Mouse (Mus musculus): ENCODE data around the gene Rassf1.
"Not testable (repeated sequence)": the region's sequence is repeated elsewhere in the genome, so short reads cannot be mapped to it uniquely, and the experiment has no call there.

Gene Rassf1

GRCm38 (mm10) chr9:107555701-107556100 lies 4.3 kb downstream of the Rassf1 start:
- DNase-seq (ENCODE audit: low read depth, low spot score) = no peak

GRCm38 (mm10) chr9:107556346-107556745 lies 5.0 kb downstream of the Rassf1 start:
- no peak for DNase-seq (ENCODE audit: low read depth, low spot score)

GRCm38 (mm10) chr9:107563029-107563581 lies 11.8 kb downstream of the Rassf1 start, which contains the start of gene Tusc2:
Tusc2 (plus strand) TSS chr9:107563255.
- DNase-seq (ENCODE audit: low read depth, low spot score) = peak; percentile 88

DNA sequence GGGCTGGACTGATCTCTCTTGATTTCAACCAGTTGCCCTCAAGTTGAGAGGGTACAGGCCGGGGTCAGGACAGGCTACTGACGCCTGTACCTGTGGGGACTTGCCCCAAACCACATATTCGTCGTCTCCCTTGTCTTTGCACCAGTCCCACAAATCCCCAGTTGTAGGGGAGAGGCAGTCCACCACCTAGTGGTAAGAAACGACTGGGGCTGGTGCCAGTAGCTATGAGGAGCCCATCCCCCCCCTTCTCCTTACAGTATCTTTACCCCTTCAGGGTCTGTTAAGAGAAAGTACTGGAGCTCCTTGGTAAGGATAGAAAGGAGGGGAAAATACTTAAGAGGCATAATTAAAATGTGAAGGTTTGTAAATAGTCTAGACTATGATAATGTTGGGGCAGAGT lies 14.2 kb downstream of the Rassf1 start:
- DNase-seq (ENCODE audit: low read depth, low spot score) = not testable (repeated sequence)

- no peak for DNase-seq (ENCODE audit: low read depth, low spot score)
Observed at GRCm38 (mm10) chr9:107566041-107566709, 14.8 kb downstream of the Rassf1 start.

- DNase-seq (ENCODE audit: low read depth, low spot score) = no peak
Observed at GRCm38 (mm10) chr9:107566855-107567254, 15.5 kb downstream of the Rassf1 start.

DNA sequence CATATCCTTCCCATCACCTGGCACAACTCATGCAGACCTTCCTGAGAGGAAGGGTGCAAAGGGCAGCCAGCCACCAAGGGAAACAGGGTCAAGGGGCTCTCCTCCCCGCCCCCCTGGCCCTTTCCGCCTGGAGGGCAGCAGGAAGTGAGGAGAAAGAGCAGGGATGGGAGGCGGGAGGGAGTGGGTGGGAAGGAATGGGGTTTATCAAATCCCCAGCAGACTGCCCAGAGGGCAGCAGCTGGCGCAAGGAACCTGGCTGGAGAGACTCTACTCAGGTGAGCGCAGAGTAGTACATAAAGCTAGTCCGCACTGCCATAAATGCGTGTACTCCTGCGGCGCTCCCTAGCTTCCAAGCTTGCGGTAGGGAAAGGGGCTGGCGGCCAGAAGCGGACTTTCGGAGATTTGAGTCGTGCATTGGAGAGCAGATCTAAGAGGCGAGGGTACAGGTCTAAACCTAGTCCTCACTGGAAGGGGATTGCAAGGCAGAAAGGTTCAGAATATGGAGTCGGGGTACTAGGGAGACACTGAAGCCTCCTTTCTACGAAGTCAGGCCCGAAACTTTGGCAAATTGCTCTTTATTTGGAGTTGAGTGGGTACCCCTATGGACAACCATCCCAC lies 16.5 kb downstream of the Rassf1 start, which contains the start of gene Hyal2:
Gene Hyal2, plus strand, starts transcription at position 244 of the 618 bp plus-strand sequence.
- no peak for DNase-seq (ENCODE audit: low read depth, low spot score)

- DNase-seq (ENCODE audit: low read depth, low spot score) = peak; percentile 84
Observed at GRCm38 (mm10) chr9:107568331-107569261, 17.2 kb downstream of the Rassf1 start.

- DNase-seq (ENCODE audit: low read depth, low spot score) = peak; percentile 51
Observed at GRCm38 (mm10) chr9:107569270-107569669, 17.9 kb downstream of the Rassf1 start.

- DNase-seq (ENCODE audit: low read depth, low spot score) = no peak
Observed at GRCm38 (mm10) chr9:107570016-107570415, 18.7 kb downstream of the Rassf1 start.

- no peak for DNase-seq (ENCODE audit: low read depth, low spot score)
Observed at GRCm38 (mm10) chr9:107570845-107571244, 19.5 kb downstream of the Rassf1 start.

DNA sequence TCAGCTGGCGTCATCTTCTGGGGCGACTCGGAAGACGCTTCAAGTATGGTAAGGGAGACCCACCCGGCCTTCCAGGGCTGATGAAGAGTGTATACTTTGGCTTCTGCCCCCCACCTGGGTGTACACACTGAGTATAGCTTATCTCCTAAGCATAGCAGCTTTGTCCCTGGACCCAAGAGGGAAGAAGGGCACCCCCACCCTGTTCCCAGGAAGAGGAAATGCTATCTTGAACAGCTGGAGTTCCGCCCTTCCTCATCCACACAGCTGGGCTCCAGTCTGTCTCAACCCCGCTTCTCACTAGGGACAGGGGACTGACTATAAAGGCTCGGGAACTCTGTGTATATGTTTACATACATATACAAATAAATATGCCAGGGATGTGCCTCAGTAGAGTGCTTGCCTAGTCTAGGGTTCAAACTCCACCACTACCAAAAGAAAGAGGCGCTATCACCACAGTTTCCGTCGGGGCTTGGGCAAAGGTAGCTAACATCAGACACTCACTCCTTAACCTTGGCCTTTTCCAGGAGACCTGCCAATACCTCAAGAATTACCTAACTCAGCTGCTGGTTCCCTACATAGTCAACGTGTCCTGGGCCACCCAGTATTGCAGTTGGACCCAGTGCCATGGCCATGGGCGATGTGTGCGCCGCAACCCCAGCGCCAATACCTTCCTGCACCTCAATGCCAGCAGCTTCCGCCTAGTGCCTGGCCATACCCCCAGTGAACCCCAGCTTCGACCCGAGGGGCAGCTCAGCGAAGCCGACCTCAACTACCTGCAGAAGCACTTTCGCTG lies 20.4 kb downstream of the Rassf1 start:
- no peak for DNase-seq (ENCODE audit: low read depth, low spot score)

- DNase-seq (ENCODE audit: low read depth, low spot score) = no peak
Observed at GRCm38 (mm10) chr9:107572327-107572662, 20.9 kb downstream of the Rassf1 start.

DNA sequence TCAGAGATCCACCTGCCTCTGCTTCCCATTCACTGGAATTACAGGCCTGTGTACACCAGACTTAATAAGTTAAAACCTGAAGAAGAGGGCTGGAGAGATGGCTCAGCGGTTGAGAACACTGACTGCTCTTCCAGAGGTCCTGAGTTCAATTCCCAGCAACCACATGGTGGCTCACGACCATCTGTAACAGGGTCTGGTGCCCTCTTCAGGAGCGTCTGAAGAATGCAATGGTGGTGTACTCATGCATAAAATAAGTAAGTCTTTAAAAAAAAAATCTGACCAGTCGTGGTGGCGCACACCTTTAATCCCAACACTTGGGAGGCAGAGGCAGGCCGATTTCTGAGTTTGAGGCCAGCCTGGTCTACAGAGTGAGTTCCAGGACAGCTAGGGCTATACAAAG lies 22.4 kb downstream of the Rassf1 start:
- DNase-seq (ENCODE audit: low read depth, low spot score) = not testable (repeated sequence)

DNA sequence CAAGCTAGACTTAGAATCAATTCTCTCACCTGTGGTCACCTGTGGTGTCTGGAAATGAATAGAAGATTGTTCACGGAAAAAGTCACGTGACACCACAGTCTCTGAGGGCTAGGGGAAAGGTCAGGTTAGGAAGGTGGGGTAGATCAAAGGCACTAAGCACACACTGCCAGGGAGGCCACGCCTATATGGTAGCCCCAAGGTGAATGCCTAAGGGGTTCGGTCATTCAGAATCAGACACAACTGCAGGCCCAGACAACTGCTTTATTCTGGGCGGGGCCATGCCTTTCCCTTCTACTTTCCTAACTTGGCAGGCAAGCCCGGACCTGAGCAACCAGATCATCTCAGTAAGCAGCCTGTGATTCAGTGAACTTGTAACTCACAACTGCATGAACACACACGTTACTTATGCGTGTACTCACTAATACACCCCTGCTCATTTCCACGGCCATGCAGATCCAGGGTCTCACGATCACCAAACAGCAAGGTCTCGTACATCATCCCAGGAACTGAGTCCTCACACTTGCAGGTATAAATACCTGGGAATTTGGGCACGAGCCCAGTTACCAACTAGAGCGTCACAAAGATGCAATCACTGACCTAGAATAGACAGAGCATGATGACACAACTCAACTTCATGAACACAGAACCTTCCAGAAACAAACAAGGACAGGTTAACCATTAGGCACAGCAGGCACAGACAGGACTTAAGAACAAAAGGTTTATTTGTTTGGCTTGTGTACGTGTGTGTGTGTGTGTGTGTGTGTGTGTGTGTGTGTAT lies 24.4 kb downstream of the Rassf1 start:
- DNase-seq (ENCODE audit: low read depth, low spot score) = no peak

GRCm38 (mm10) chr9:107576357-107577107 lies 25.2 kb downstream of the Rassf1 start, which contains the start of gene Hyal1:
Hyal1 (plus strand) TSS chr9:107576927.
- peak; percentile 73 for DNase-seq (ENCODE audit: low read depth, low spot score)

- DNase-seq (ENCODE audit: low read depth, low spot score) = no peak
Observed at GRCm38 (mm10) chr9:107577871-107578270, 26.5 kb downstream of the Rassf1 start.

DNA sequence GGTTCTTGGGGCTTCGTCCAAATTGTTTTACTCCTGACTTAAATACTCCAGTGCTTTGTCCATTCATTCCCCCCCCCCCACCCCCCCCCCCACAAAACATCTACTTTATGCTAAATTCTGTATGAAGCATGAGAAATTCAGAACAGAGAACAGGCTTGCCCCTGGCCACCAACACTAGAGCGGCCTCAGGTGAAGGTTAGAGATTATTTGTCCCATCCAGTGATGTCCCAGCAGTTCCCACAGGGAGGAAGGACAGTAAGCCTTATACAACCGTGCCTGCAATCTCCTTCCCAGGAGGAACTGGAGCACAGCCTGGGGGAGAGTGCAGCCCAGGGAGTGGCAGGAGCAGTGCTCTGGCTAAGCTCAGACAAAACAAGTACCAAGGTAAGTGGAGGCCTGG lies 27.2 kb downstream of the Rassf1 start, which contains the start of gene Naa80:
Gene Naa80, plus strand, starts transcription at position 301 of the 400 bp plus-strand sequence.
- no peak for DNase-seq (ENCODE audit: low read depth, low spot score)
